Mouse (Mus musculus) heart, postnatal 14 days (tissue): ENCODE results near the gene Cap2. TPM values are rescaled to one million over a fixed set of nuclear protein-coding genes. Genes with fewer than 3 reads are reported as not detected.

Experiments used
- DNase-seq, 2 experiments: peaks; one replicate each; pipeline ENCODE4 v3.0.0; 2021 to 2022
- intact Hi-C: fragments of 180-260 bp; cut with DNase I; formaldehyde crosslinking; loops from one replicate; pipeline ENCODE4 v1.15.1; 2025
- total RNA-seq, 2 experiments: library from RNA; stranded (reverse); gene quantifications; 2 replicates each; pipeline ENCODE4 v1.2.3; 2021

Cap2 gene
- total RNA-seq, 2 experiments from 2014 or later: 113 to 124 TPM

GRCm38 (mm10) chr13:46620964-46621757 is 119.5 kb downstream of the Cap2 start:
- DNase-seq: no peak

DNA sequence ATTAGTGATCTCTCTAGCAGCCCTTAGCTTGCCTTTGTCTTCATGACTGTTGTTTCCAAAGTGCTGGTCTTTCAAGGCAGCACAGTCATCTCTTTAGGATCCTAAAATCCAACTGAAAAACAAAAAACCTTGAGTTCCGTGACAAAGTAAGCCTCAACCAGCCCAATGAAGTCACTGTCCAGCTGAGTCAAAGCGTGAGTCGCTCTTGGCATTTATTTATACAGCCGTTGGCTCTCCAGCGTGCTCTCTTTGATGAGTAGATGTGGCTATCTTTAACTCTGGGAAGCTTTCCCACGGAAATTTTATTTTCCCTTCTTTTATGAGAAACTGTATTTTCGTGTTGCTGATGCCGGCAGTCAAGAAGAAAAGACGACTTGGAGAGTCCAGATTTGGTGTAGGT is 125.0 kb downstream of the Cap2 start:
- intact Hi-C loops: no loop called here
- DNase-seq: no peak

More at GRCm38 (mm10) chr13:46620964-46621757, 119.5 kb downstream of the Cap2 start:
- intact Hi-C loops: no loop called here

- intact Hi-C loops: no loop called here
These were observed 126.2 kb downstream of the Cap2 start for GRCm38 (mm10) chr13:46627841-46628240.

GRCm38 (mm10) chr13:46629391-46629790 is 127.7 kb downstream of the Cap2 start:
- intact Hi-C loops: no loop called here
- DNase-seq: no peak

More at GRCm38 (mm10) chr13:46627841-46628240, 126.2 kb downstream of the Cap2 start:
- DNase-seq: peak; percentile 16 to 52

DNA sequence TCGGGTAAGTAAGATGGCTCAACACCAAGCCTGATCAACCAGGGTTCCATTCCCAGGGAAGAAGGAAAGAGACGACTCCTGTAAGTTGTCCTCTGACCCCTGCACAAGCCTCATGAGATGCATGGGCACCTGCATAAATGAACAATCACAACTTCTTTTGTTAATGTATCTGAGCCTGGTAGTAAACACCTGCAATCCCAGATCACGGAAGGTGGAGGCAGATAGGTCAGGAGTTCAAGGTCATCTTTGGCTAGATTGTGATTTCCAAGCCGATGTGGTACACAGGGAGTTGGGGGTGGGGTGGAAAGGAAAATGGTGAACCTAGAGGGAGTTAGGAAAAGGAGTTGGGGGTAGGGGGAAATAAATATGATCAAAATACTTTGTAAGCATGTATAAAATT is 131.1 kb downstream of the Cap2 start:
- intact Hi-C loops: no loop called here
- DNase-seq: no peak

GRCm38 (mm10) chr13:46633320-46634132 is 131.9 kb downstream of the Cap2 start:
- intact Hi-C loops: no loop called here
- DNase-seq: no peak

- no peak for DNase-seq
- intact Hi-C loops: no loop called here
These were observed 132.5 kb downstream of the Cap2 start for GRCm38 (mm10) chr13:46634133-46634488.

DNA sequence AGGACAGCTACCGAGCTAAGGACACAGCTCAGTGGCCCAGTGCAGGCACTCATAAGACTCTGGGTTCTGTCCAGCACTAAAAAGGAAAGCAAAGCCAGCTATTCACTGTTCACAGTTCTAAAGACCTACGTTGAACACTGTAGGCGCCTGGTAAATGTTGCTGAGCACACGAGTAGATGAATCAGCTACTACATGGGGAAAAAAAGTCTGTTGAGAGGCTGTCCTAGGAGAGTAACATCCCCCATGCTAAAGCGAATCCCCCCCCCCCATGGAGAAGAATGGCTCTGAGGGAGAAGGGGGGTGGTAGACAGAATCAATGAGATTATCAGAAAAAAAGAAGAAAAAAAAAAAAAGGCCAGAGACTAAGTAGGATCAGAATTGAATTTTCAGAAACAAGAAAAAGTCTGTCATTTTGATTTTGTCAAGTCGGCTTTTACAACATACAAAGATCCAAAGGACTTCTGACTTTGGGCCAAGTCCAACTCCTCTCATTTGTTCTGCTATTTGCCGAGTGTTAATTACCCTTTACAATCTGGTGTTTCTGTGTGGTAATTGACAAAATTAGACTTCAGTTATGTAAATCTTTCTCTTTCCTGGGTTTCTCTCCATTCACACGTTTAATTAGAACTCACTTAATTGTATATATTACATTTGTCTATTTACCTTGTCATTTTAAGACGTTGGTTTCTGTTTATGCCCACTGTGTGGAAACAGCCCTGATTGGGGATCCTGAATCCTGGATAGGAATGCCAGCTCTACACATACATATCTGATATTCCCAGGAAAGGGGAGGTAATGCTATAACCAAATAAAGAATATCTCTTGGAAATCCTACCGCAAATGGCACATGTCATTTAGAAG is 139.2 kb downstream of the Cap2 start:
- intact Hi-C loops: no loop called here
- DNase-seq: no peak

- intact Hi-C loops: no loop called here
- DNase-seq: no peak
These were observed 140.7 kb downstream of the Cap2 start for GRCm38 (mm10) chr13:46642318-46642717.

- DNase-seq: no peak
- intact Hi-C loops: no loop called here
These were observed 142.5 kb downstream of the Cap2 start for GRCm38 (mm10) chr13:46644175-46644574.

- intact Hi-C loops: no loop called here
- no peak for DNase-seq
These were observed 143.8 kb downstream of the Cap2 start for GRCm38 (mm10) chr13:46645476-46645875.

DNA sequence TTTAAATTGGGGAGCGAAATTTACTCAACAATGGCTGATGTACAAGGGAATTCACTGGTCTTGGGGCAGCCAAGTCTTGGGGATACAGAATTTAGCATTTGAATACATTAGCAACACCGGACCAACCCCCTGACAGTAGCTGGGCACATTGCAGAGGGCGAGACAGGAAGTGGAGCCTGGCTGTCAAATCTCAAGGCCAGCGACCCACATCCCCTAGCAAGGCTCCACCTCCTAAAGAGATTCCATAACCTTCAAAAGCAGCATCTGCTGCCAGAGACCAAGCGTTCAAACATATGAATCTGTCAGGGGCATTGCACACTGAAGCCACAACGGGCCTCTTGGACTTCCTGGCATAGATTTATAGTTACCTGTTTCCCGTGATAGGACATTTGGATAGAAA is 150.2 kb downstream of the Cap2 start:
- intact Hi-C loops: no loop called here
- DNase-seq: no peak

DNA sequence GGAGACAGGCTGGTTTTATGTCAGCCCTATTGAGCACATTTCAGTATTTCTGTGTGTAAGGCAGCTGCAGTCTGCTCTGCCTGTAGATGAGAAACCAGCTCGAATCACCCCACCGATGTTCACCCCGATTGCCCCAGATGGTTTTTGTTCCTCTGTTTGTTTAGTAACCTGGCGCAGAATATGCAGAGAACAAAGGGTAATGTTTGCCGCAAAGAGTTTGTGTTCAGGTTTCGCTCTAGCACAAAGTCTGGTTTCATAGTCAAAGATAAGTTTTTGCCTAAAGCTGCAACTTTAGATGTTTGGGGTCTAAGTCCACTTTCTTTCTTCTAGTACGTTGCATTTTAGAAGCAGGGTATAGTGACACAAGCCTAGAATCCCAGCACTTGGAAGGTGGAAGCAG is 151.0 kb downstream of the Cap2 start:
- DNase-seq: no peak
- intact Hi-C loops: no loop called here

DNA sequence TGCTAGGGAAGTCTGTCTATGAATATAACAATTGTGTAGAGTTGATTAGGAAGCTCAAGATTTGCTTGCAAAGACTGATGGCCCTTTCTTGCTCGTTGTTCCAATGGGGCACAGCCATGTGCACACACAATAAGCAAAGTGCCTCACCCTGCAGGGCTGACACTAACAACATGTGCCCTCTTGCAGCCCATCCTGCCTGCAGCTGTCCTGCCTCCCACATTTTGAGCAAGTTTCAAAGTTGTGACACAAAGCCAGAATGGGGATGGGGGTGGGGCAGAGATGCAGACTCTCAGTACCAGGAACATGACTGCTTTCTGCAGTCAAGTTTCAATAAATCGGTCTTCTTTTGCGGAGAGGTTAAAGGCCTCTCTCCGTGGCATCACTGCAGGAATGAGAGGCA is 152.0 kb downstream of the Cap2 start:
- intact Hi-C loops: no loop called here
- DNase-seq: no peak

- intact Hi-C loops: no loop called here
- no peak for DNase-seq
These were observed 152.9 kb downstream of the Cap2 start for GRCm38 (mm10) chr13:46654566-46654965.

GRCm38 (mm10) chr13:46659211-46659610 is 157.6 kb downstream of the Cap2 start:
- no peak for DNase-seq
- intact Hi-C loops: no loop called here

GRCm38 (mm10) chr13:46663461-46663964 is 161.9 kb downstream of the Cap2 start:
- peak in 1 of 2 experiments; percentile 24 for DNase-seq
- intact Hi-C loops: loop anchor here (1.0 to 5.0 kb wide), 2 partner anchors 236 to 353 kb away; no protein-coding TSS in a partner anchor

- DNase-seq: peak; percentile 95
- intact Hi-C loops: no loop called here
These were observed 167.5 kb downstream of the Cap2 start, which contains the start of gene Fam8a1 for GRCm38 (mm10) chr13:46669048-46669619. Fam8a1 (plus strand) TSS chr13:46669522.

GRCm38 (mm10) chr13:46669620-46670271 is 168.1 kb downstream of the Cap2 start:
- peak; percentile 25 to 39 for DNase-seq
- intact Hi-C loops: loop anchor here (5.0 kb wide), 1 partner anchor 58 kb away; the partner anchor contains the start of gene Nup153
